Mouse (Mus musculus): ENCODE results near the gene Abhd11.

The Abhd11 gene

GRCm38 (mm10) chr5:134986298-134987268 is 22.4 kb upstream of the Abhd11 start:
- peak; percentile 47 to 56 for DNase-seq

GRCm38 (mm10) chr5:134989166-134989565 is 19.8 kb upstream of the Abhd11 start:
- no peak for DNase-seq

- DNase-seq, result peak in 1 of 2 experiments; percentile 24
Observed at GRCm38 (mm10) chr5:134989741-134990140, 19.2 kb upstream of the Abhd11 start.

GRCm38 (mm10) chr5:134992566-134992965 is 16.4 kb upstream of the Abhd11 start:
- DNase-seq, result peak; percentile 24 to 56

GRCm38 (mm10) chr5:134998359-134998758 is 10.6 kb upstream of the Abhd11 start:
- DNase-seq, result peak in 1 of 2 experiments; percentile 46

GRCm38 (mm10) chr5:134999797-135000196 is 9.2 kb upstream of the Abhd11 start:
- no peak for DNase-seq

GRCm38 (mm10) chr5:135000751-135001150 is 8.2 kb upstream of the Abhd11 start:
- peak in 1 of 2 experiments; percentile 52 for DNase-seq

- peak; percentile 88 to 95 for DNase-seq
Observed at GRCm38 (mm10) chr5:135001309-135001708, 7.6 kb upstream of the Abhd11 start.

- DNase-seq, result peak; percentile 74 to 80
Observed at GRCm38 (mm10) chr5:135002151-135002550, 6.8 kb upstream of the Abhd11 start.

GRCm38 (mm10) chr5:135007802-135008571 is 965 bp upstream of the Abhd11 start:
- peak; percentile 75 to 86 for DNase-seq

GRCm38 (mm10) chr5:135009590-135010319 is 803 bp downstream of the Abhd11 start:
- DNase-seq, result peak; percentile 91 to 92

GRCm38 (mm10) chr5:135010320-135010709 is 1.4 kb downstream of the Abhd11 start:
- DNase-seq, result no peak

GRCm38 (mm10) chr5:135010841-135011743 is 2.1 kb downstream of the Abhd11 start:
- DNase-seq, result no peak

- no peak for DNase-seq
Observed at GRCm38 (mm10) chr5:135011809-135012613, 3.1 kb downstream of the Abhd11 start.

GRCm38 (mm10) chr5:135012671-135013441 is 3.9 kb downstream of the Abhd11 start:
- DNase-seq, result peak; percentile 81 to 86

- DNase-seq, result peak; percentile 81 to 87
Observed at GRCm38 (mm10) chr5:135015497-135015896, 6.5 kb downstream of the Abhd11 start.

GRCm38 (mm10) chr5:135016224-135016759 is 7.3 kb downstream of the Abhd11 start:
- DNase-seq, result no peak

GRCm38 (mm10) chr5:135021814-135022213 is 12.9 kb downstream of the Abhd11 start:
- peak; percentile 86 to 91 for DNase-seq

GRCm38 (mm10) chr5:135023344-135024173 is 14.6 kb downstream of the Abhd11 start, which contains the start of gene Stx1a:
Stx1a (plus strand) TSS chr5:135023482.
- peak; percentile 93 to 96 for DNase-seq

Measured in lung, postnatal 4 days (tissue).